Mouse (Mus musculus) B cell, adult 2 months (primary cell): ENCODE measurements around the gene Rcc1l.

ENCODE experiments used
- DNase-seq, 2 experiments: peaks; one replicate each; pipeline ENCODE4 v3.0.0; 2022

Rcc1l gene

GRCm38 (mm10) chr5:134169231-134169630, 7.3 kb downstream of the Rcc1l start:
- no peak for DNase-seq

- no peak for DNase-seq
Measured at GRCm38 (mm10) chr5:134168033-134168432, 8.5 kb downstream of the Rcc1l start.

DNA sequence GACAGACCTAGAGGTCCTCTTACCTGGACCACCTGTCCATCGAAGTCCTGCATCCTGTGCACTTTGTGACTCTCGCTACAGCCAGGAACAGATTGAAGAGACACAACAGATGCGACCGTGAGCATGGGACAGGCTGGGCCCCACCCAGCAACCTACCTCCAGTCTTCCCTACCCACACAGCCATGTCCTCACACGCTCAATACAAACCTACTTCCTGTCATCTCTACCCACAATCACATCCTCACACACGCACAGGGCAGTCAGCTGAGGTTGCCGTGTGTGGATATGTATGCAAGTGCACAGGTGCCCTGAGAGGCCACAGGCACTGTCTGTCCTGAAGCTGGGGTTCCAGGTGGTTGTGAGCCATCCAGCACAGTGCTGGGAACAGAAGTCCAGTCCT, 9.9 kb downstream of the Rcc1l start:
- DNase-seq = no peak

DNA sequence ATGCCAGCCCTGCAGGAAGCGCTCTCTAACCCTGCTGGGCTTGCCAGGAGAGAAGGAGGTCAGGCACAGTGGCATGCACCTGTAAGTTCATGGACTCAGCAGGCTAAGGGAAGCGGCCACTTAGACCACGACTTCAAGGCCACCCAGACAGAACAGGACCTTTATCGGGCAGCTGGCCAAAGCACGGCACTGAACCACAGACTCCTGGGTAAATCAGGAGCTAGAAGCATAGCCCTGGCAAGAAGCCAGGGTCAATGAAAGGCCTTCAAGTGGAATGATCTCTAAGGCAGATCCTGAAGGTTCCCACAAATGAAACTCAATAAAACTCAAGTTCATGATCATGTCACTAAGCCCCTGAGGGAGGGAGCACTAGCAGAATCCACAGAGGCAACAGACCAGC, 11.9 kb downstream of the Rcc1l start:
- no peak for DNase-seq

- no peak for DNase-seq
Measured at GRCm38 (mm10) chr5:134155916-134156466, 20.6 kb downstream of the Rcc1l start.

DNA sequence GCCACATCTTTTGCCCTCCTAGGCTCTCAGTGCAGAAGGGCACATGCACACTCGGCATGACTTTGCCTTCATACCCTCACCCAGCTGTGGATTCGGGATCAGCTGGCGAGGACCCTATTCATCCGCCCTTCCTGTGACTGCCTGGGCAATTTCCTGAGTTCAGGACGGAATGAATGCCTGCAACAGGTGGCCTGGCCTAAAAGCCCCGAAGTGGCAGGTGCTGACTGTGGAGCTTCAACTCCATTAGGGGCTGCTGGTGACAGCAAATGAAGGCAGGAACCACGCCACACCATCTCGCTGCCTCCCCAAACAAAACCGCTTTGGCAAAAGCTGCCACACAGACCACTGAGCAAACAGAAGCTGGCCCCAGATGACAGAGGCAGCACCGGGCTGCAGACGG, 24.7 kb downstream of the Rcc1l start:
- DNase-seq = no peak

DNA sequence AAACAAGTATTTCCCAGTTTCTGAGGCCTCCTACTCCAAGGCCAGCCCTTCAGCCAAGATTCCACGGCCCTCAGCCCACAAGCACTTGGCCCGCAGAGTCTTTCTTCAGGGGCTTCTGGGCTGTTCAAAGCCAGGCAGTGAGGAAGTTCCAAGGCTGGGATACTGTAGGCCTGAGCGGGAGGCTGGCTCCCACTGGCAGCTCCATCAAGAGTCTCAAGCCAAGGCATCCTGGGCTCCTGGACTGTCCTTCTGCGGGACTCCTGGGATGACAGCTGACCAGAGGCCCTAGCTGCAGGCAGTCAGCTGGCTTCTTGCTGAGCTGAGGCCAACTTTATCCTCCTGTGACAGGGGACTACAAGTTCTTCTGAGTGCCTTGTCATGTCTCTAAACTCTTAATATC, 28.4 kb downstream of the Rcc1l start:
- no peak for DNase-seq

DNA sequence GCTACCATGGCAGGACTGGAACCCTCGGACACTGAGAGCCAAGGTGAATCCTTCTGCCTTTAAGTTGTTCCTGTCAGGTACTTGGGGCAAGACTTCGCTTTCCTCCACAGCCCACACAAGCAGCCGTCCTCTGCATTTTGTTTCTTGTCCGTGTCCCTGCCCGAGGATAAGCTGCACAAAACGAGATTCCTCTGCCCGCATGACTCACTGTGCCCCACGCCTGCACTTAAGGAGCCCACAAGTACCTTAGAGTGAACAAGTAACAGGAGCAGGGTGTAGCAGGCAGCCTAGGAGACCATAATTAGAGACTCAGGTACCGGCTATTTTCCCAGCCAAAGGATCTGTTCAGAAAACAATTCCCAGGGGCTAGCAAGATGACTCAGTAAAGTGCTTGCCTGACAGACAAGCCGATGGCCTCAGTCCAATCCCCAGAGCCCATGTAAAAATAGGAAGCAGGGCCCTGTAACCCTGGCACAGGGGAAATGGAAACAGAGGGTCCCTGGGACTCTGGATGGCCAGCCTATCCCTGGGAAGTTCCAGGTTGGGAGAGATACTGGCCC, 29.3 kb downstream of the Rcc1l start:
- no peak for DNase-seq

- no peak for DNase-seq
Measured at GRCm38 (mm10) chr5:134144986-134145385, 31.6 kb downstream of the Rcc1l start.

GRCm38 (mm10) chr5:134142381-134142780, 34.2 kb downstream of the Rcc1l start:
- DNase-seq = no peak

DNA sequence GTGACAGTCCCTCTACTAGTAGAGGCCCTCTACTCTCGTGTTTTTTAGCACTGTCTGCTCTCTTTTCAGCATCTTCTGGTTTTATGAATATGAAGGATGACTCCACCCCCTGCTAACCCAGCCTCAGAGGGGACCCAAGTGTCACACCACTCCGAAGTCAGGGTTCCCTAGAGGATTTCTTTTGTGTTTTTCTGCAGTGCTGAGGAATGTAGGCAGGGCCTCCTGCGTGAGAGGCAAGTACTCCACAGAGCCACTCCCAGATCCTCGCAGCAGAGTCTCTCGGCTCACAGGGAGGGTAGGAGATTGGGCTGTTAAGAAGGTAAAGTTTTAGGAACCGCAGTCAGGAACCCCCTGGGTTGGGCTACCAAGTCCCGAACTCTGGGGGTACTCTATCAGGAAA, 35.3 kb downstream of the Rcc1l start:
- DNase-seq = no peak

- no peak for DNase-seq
Measured at GRCm38 (mm10) chr5:134139429-134139828, 37.1 kb downstream of the Rcc1l start.

DNA sequence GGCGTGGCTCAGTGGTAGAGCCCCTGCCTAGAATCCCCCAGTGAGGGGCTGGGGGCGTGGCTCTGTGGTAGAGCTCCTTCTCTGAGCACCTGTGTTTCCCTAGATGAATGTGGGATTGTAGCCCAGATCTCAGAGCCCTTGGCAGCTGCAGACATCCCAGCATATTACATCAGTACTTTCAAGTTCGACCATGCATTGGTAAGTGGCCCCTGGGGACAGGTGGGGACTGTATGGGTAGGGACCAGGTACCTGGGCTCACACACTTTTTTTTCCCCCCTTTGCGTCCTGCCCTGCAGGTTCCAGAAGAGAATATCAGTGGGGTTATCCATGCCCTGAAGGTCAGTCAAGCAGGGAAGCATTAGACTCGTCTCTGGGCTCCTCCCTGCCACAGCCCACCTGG, 38.6 kb downstream of the Rcc1l start:
- DNase-seq = no peak

GRCm38 (mm10) chr5:134136022-134136421, 40.6 kb downstream of the Rcc1l start:
- no peak for DNase-seq

GRCm38 (mm10) chr5:134131586-134131985, 45.0 kb downstream of the Rcc1l start:
- DNase-seq = no peak

- no peak for DNase-seq
Measured at GRCm38 (mm10) chr5:134126232-134126631, 50.3 kb downstream of the Rcc1l start.

GRCm38 (mm10) chr5:134123846-134124245, 52.7 kb downstream of the Rcc1l start:
- no peak for DNase-seq

DNA sequence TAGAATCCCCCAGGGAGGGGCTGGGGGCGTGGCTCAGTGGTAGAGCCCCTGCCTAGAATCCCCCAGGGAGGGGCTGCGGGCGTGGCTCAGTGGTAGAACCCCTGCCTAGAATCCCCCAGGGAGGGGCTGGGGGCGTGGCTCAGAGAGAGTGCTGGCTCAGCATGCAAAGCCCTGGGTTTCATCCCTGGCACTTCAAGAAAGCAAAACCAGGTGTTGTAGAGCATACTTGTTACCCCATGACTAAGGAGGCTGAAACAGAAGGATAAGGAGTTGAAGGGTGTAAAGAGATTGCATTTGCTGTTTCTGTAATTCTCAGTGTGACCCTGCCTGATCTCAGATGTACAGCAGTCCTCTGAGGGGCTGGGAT, 54.7 kb downstream of the Rcc1l start:
- no peak for DNase-seq

- DNase-seq = no peak
Measured at GRCm38 (mm10) chr5:134121138-134121892, 55.3 kb downstream of the Rcc1l start.

GRCm38 (mm10) chr5:134120135-134120534, 56.4 kb downstream of the Rcc1l start:
- DNase-seq = no peak

- no peak for DNase-seq
Measured at GRCm38 (mm10) chr5:134119481-134120120, 57.0 kb downstream of the Rcc1l start.

DNA sequence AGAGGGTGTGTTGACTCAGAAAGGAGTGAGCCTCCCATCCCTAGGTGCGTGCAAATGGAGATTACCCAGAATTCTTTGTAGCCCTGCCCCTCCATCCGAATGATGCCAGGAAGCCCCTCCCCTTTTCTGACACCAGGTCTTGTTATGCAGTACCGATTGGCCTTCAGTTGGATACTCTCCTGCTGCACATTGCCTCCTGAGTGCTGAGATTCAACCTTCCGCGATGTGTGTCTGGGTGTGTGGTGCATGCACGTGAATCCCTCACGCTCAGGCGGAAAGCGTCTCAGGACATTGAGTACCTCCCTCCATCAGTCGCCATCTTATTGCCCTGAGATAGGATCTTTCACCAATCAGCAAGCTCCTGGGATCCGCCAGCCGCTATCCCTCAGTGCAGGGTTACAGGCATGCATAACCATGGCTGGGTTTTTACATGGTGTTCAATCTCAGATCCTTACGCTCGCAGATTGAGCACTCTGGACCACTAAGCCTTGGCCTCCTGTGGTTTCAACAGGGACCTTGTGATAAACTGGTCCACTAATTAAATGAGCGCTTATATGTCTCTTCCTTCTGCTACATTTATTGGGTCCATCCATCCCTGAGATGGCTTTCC, 57.7 kb downstream of the Rcc1l start:
- DNase-seq = no peak

GRCm38 (mm10) chr5:134115639-134116259, 60.8 kb downstream of the Rcc1l start:
- no peak for DNase-seq
